Mouse (Mus musculus): ENCODE measurements at regions not wholly inside any gene's neighbourhood (a gene's known extent, or its start where the extent isn't known, plus 50 kb on each side); places are given as distances from the start of the nearest gene placed in this dataset.

DNA sequence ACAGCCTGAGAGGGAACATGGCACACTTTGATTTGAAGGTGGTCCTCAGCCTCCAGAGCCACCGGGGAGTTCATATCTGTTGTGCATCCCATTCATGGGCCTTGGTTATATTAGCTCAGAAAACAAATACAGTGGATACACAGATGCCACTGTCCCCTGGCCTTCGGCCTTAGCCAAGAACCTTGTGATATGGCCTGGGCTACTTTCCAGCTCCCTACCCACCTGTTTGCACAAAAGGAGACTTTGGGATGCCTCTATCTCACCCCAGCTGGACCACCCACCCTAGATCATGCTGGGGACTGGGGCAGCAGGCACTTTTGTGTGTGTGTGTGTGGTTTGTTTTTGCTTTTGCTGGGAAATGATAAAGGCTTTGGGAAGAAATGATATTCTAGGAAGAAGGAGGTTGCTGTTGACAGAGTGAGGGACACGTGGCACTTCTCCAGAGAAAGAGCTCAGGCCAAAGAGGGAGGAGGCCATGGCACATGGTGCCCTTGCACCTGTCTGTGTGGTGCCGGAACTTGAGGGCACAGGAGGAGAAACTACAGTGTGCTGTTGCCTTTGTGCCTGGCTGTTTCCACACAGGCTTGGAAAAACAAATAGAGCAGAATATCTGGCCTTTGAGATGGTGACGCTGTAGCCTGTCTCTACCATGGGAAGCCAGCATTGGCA, 135.6 kb upstream of the Id2 start:
- no peaks in the 10 kb centered on the region for H3K36me3 ChIP-seq (ENCODE audit: insufficient read depth, low read length)
- DNase-seq (ENCODE audit: low spot score) (no peak), ATAC-seq (no peak)
- no peaks in the 10 kb centered on the region for H3K4me1 ChIP-seq (ENCODE audit: insufficient read depth, low read length)
- H3K9me3 ChIP-seq (ENCODE audit: low read length): no peaks in the 10 kb centered on the region
- WGBS: 61% methylated on average over 5 of the region's 5 CpGs
- H3K27me3 ChIP-seq (ENCODE audit: insufficient read depth, low read length): no peaks in the 10 kb centered on the region
- no peak overlapping the region for H3K9ac ChIP-seq (replicated peaks; ENCODE audit: low read length)
- no peak overlapping the region for H3K27ac ChIP-seq
- no peak overlapping the region for H3K4me2 ChIP-seq (ENCODE audit: low read depth, low read length)
- H3K4me3 ChIP-seq (ENCODE audit: low read length): no peak overlapping the region
- TF ChIP-seq CTCF (IDR thresholded peaks at IDR 0.05; ENCODE audit: low read depth): no peak

DNA sequence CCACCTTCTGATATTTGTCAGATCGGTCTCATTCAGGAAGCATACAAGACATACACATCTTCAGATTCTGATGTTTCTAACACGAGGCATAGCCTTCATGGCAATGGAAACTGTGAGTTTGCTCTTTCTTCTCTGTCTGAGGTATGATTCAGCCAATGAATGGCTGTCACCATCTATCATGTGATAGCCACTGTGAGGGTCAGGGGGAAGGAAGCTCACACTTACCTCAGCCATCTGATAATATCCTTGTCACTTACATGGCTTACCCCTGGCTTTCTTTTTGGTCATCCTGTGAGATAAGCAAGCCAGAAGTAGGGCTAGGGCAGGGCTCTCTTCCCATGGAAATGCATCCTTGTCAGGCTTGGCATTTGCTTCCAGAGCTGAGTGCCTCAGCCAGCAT, 131.8 kb upstream of the Id2 start:
- no peaks in the 10 kb centered on the region for H3K4me1 ChIP-seq (ENCODE audit: insufficient read depth, low read length)
- H3K4me2 ChIP-seq (ENCODE audit: low read depth, low read length): no peak overlapping the region
- ATAC-seq (no peak), DNase-seq (ENCODE audit: low spot score) (no peak)
- no peaks in the 10 kb centered on the region for H3K27me3 ChIP-seq (ENCODE audit: insufficient read depth, low read length)
- no peak overlapping the region for H3K27ac ChIP-seq
- TF ChIP-seq CTCF (IDR thresholded peaks at IDR 0.05; ENCODE audit: low read depth): no peak
- no peak overlapping the region for H3K9ac ChIP-seq (replicated peaks; ENCODE audit: low read length)
- no peaks in the 10 kb centered on the region for H3K36me3 ChIP-seq (ENCODE audit: insufficient read depth, low read length)
- no peaks in the 10 kb centered on the region for H3K9me3 ChIP-seq (ENCODE audit: low read length)
- H3K4me3 ChIP-seq (ENCODE audit: low read length): no peak overlapping the region
- 83% methylated on average over 2 of the region's 2 CpGs for WGBS

DNA sequence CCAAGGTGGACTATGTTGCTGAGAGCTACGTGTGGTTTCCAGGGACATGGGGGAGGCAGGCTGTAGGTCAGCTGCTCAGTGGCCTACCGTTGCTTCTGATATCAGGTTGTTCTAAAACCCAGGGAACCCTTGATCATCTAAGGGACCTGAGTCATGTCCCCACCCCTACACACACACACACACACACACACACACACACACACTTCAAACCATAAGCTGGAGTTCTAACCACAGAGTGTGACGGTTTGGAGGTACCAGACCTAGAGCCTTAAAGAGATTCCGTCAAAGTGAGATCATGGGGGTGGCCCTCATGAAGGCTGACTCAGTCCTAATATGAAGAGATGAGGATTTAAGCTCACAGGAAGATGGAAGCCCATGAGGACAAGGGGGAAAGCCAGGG, 130.8 kb upstream of the Id2 start:
- no peak overlapping the region for H3K27ac ChIP-seq
- no peak for TF ChIP-seq CTCF (IDR thresholded peaks at IDR 0.05; ENCODE audit: low read depth)
- H3K4me3 ChIP-seq (ENCODE audit: low read length): no peak overlapping the region
- 97% methylated on average over 4 of the region's 4 CpGs for WGBS
- H3K9ac ChIP-seq (replicated peaks; ENCODE audit: low read length): no peak overlapping the region
- H3K4me2 ChIP-seq (ENCODE audit: low read depth, low read length): no peak overlapping the region
- H3K4me1 ChIP-seq (ENCODE audit: insufficient read depth, low read length): no peaks in the 10 kb centered on the region
- no peak for ATAC-seq
- H3K9me3 ChIP-seq (ENCODE audit: low read length): no peaks in the 10 kb centered on the region
- H3K27me3 ChIP-seq (ENCODE audit: insufficient read depth, low read length): no peaks in the 10 kb centered on the region
- no peak for DNase-seq (ENCODE audit: low spot score)
- no peaks in the 10 kb centered on the region for H3K36me3 ChIP-seq (ENCODE audit: insufficient read depth, low read length)

DNA sequence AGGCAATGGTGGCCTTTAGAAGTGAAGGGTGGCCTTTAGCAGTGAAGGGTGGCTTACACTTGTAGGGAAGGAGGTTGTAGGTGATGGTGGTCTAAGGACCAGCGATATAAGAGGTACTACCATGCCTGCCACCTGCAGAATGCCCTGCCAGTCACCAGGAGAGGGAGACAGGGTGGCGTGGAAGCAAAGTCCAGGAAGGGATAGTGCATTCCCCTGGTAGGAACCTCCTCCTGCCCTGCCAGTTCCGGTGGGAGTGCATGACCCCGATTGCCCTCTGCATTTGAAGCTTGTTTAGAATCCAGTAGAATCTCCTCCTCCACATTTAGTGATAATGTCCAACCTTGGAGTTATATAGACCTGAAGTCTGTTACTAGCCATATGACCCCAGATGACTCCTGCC, 127.7 kb upstream of the Id2 start:
- Histone ChIP-seq H3K4me2 (ENCODE audit: low read depth, low read length) (no peak overlapping the region), H3K9ac (replicated peaks; ENCODE audit: low read length) (no peak overlapping the region), H3K4me1 (ENCODE audit: insufficient read depth, low read length) (no peaks in the 10 kb centered on the region), H3K9me3 (ENCODE audit: low read length) (no peaks in the 10 kb centered on the region), H3K36me3 (ENCODE audit: insufficient read depth, low read length) (no peaks in the 10 kb centered on the region), H3K27ac (no peak overlapping the region), H3K27me3 (ENCODE audit: insufficient read depth, low read length) (no peaks in the 10 kb centered on the region), H3K4me3 (ENCODE audit: low read length) (no peak overlapping the region)
- no peak for TF ChIP-seq CTCF (IDR thresholded peaks at IDR 0.05; ENCODE audit: low read depth)
- WGBS: 79% methylated on average over 4 of the region's 4 CpGs
- DNase-seq (ENCODE audit: low spot score) (no peak), ATAC-seq (no peak)

DNA sequence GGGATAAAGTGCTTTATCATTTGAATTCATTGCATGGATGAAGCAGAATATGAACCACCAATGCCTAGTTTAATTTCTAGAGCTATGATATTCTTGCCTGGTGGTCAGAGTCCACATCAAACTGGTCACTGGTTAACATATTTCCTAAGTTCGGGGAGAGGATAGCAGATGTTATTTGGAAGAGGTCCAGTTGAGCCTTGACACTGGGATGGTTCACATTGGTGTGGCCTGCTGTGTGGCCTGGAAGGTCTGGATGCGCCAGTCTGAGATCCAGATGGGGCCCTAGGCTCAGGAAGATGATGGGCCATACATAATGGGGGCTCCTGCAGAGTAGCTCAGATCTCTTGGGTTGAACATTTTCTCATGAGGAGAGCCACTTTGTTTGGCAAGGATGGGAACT, 127.3 kb upstream of the Id2 start:
- no peak overlapping the region for H3K27ac ChIP-seq
- H3K9me3 ChIP-seq (ENCODE audit: low read length): no peaks in the 10 kb centered on the region
- no peak overlapping the region for H3K4me3 ChIP-seq (ENCODE audit: low read length)
- H3K27me3 ChIP-seq (ENCODE audit: insufficient read depth, low read length): no peaks in the 10 kb centered on the region
- 78% methylated on average over 2 of the region's 2 CpGs for WGBS
- H3K4me2 ChIP-seq (ENCODE audit: low read depth, low read length): no peak overlapping the region
- no peak for TF ChIP-seq CTCF (IDR thresholded peaks at IDR 0.05; ENCODE audit: low read depth)
- ATAC-seq: no peak
- DNase-seq (ENCODE audit: low spot score): no peak
- H3K36me3 ChIP-seq (ENCODE audit: insufficient read depth, low read length): no peaks in the 10 kb centered on the region
- no peaks in the 10 kb centered on the region for H3K4me1 ChIP-seq (ENCODE audit: insufficient read depth, low read length)
- H3K9ac ChIP-seq (replicated peaks; ENCODE audit: low read length): no peak overlapping the region

DNA sequence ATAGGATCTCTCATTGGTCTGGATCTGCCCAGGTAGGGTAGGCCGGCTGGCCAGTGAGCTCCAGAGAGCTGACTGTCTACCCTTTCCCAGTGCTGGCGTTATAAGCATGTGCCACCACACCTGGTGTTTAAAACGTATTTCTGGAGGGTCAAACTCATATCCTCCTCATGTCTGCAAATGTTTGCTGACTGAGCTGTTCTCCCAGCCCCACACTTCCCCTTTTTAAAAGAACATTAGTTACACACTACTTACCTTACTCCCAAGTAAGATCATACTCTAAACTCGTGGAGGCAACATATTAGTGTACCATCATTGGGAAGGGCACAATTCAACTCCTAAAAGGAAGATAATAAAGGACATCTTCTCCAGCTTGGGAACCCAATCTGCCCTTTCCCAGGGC, 126.6 kb upstream of the Id2 start:
- no peaks in the 10 kb centered on the region for H3K4me1 ChIP-seq (ENCODE audit: insufficient read depth, low read length)
- no peak overlapping the region for H3K4me2 ChIP-seq (ENCODE audit: low read depth, low read length)
- no peaks in the 10 kb centered on the region for H3K36me3 ChIP-seq (ENCODE audit: insufficient read depth, low read length)
- no peak overlapping the region for H3K27ac ChIP-seq
- no peaks in the 10 kb centered on the region for H3K27me3 ChIP-seq (ENCODE audit: insufficient read depth, low read length)
- no peaks in the 10 kb centered on the region for H3K9me3 ChIP-seq (ENCODE audit: low read length)
- TF ChIP-seq CTCF (IDR thresholded peaks at IDR 0.05; ENCODE audit: low read depth): no peak
- 86% methylated on average over 4 of the region's 4 CpGs for WGBS
- no peak overlapping the region for H3K9ac ChIP-seq (replicated peaks; ENCODE audit: low read length)
- H3K4me3 ChIP-seq (ENCODE audit: low read length): no peak overlapping the region
- ATAC-seq: no peak
- DNase-seq (ENCODE audit: low spot score): no peak

DNA sequence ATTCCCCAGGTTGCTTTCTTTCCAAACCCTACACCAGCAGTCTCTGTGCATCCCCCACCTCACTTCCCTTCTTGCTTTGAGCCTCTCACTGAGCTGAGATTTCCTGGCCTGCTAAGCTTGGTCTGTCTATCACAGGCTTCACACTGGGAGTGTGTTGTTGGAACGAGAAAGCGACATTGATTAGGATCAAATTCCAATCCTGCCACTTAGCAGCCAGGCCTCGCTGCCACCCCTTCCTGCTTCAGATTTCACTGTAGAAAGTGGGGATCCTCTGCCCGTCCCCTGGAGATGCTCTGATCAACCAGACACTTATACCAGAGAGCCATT, 123.8 kb upstream of the Id2 start:
- WGBS: 46% methylated on average over 4 of the region's 4 CpGs
- no peak for DNase-seq (ENCODE audit: low spot score)
- no peak for ATAC-seq

More for the DNA sequence above, 123.8 kb upstream of the Id2 start:
- H3K4me2 ChIP-seq (ENCODE audit: low read depth, low read length): no peak overlapping the region
- no peak for TF ChIP-seq CTCF (IDR thresholded peaks at IDR 0.05; ENCODE audit: low read depth)
- H3K27me3 ChIP-seq (ENCODE audit: insufficient read depth, low read length): no peaks in the 10 kb centered on the region
- no peak overlapping the region for H3K27ac ChIP-seq
- no peak overlapping the region for H3K9ac ChIP-seq (replicated peaks; ENCODE audit: low read length)
- H3K4me3 ChIP-seq (ENCODE audit: low read length): no peak overlapping the region
- H3K9me3 ChIP-seq (ENCODE audit: low read length): no peaks in the 10 kb centered on the region
- no peaks in the 10 kb centered on the region for H3K36me3 ChIP-seq (ENCODE audit: insufficient read depth, low read length)
- H3K4me1 ChIP-seq (ENCODE audit: insufficient read depth, low read length): no peaks in the 10 kb centered on the region
